ENCODE assay signal across 13 mouse cellular contexts in the genomic region with DNA sequence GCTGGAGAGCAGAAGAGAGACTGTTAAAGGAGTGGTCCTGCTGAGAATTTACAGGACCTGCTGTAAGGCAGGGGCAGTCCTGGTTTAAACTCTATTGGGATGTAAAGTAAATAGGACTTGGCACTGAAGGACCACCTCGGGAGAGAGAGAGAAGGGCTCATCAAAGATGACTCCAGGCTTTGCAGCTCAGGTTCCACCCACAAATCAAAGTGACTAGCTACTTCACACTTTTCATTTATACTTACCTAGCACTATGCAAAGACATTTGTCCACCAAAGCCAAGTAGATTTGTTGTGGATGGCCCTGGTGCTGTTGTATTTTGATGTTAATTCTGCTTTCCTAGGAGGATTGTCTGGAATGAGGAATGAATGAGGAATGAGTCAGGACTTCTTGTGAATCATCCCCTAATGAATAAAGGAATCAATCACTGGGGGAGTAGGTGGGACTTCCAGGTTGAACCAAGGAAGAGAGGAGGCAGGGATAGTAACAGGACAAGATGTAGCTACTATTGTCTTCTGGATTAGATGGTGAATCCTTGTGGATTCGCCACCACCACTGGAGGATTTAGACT.
"Had no signal": no experiment of that assay in that cellular context is flagged by ENCODE, and none has a peak within 500 bp of the region (broad histone marks: within the 10 kb centered on the region; RNA-seq: fewer than 3 reads in every experiment).

No protein-coding gene starts in this region.

- H3K27ac ChIP-seq: kidney, embryonic 15.5 days; left cerebral cortex, adult 2 months; limb, embryonic 10.5 days; liver, embryonic 15.5 days; midbrain, embryonic 15.5 days; neural tube, embryonic 13.5 days had no signal

- H3K9me3 ChIP-seq: kidney, embryonic 15.5 days; limb, embryonic 10.5 days; liver, embryonic 15.5 days; midbrain, embryonic 15.5 days; neural tube, embryonic 13.5 days had no signal

- H3K4me3 ChIP-seq: kidney, embryonic 15.5 days; left cerebral cortex, adult 2 months; limb, embryonic 10.5 days; liver, embryonic 15.5 days; midbrain, embryonic 15.5 days; neural tube, embryonic 13.5 days had no signal

- H3K36me3 ChIP-seq: kidney, embryonic 15.5 days; limb, embryonic 10.5 days; liver, embryonic 15.5 days; midbrain, embryonic 15.5 days; neural tube, embryonic 13.5 days had no signal

- DNase-seq: kidney, postnatal 14 days; lung, adult 2 months; lung, postnatal 36 days; right cerebral cortex, postnatal 14 days; thymus, postnatal 4 days had no signal

- H3K4me1 ChIP-seq: limb, embryonic 10.5 days; liver, embryonic 15.5 days; midbrain, embryonic 15.5 days; neural tube, embryonic 13.5 days had no signal

- ATAC-seq: lung, postnatal 0 days; midbrain, embryonic 15.5 days had no signal

- H3K4me2 ChIP-seq: kidney, embryonic 15.5 days; liver, embryonic 11.5 days; liver, embryonic 15.5 days; midbrain, embryonic 15.5 days; neural tube, embryonic 13.5 days had no signal

- H3K27me3 ChIP-seq: kidney, embryonic 15.5 days; liver, embryonic 15.5 days; midbrain, embryonic 15.5 days; neural tube, embryonic 13.5 days had no signal

- H3K9ac ChIP-seq: kidney, embryonic 15.5 days; liver, embryonic 15.5 days; midbrain, embryonic 15.5 days; neural tube, embryonic 13.5 days had no signal
